Mouse (Mus musculus) adrenal gland, postnatal 10 days (tissue): ENCODE measurements around the gene Snrnp27. TPM values are rescaled to one million over a fixed set of nuclear protein-coding genes. Genes with fewer than 3 reads are reported as not detected.

Source experiments
- DNase-seq: peaks from one replicate; pipeline ENCODE4 v3.0.0; 2021; ENCODE audit warnings: mixed read lengths
- total RNA-seq, 2 experiments: library from RNA; stranded (reverse); gene quantifications; 2 replicates each; pipeline ENCODE4 v1.2.3; 2021

The Snrnp27 gene
- total RNA-seq, 2 experiments from 2014 or later, result 59.0 to 63.9 TPM

GRCm38 (mm10) chr6:86665076-86665475 is 19.2 kb downstream of the Snrnp27 start:
- DNase-seq, result no peak

DNA sequence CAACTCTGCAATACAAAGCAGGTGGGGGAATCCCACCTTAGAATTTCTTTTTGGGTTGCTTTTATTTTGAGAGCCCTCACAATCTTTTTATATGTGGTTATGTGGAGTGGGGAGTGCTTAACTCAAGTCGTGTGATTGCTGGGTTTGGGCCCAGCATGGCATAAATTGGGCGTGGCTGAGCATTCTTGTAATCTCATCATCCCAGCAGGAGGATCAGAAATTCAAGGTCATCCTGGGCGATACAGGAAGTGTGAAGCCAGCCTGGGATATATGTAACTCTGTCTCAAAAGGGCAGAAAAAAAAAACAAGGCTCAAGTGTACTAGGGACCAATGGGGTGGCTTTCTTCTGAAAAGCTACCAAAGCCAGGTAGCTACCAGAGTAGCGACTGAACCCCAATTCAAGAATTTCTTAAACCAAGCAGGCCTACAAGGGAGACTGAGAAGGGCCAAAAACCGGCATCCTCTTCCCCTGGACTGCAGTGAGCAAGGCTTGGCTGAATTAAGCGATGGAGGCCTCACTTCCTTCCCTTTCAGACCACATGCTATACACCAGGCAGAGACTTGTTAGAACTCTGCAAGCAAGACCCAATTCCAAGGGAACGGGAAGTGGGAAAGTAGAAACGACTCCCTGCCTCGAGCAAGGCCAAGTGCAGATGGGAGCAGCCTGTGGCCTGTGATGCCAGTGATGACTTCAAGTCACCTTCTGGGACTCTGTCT is 24.0 kb downstream of the Snrnp27 start:
- no peak for DNase-seq

GRCm38 (mm10) chr6:86658501-86658900 is 25.8 kb downstream of the Snrnp27 start:
- DNase-seq, result no peak

GRCm38 (mm10) chr6:86654270-86654916 is 29.9 kb downstream of the Snrnp27 start:
- DNase-seq, result no peak

- no peak for DNase-seq
These were observed 31.3 kb downstream of the Snrnp27 start for GRCm38 (mm10) chr6:86653026-86653425.

DNA sequence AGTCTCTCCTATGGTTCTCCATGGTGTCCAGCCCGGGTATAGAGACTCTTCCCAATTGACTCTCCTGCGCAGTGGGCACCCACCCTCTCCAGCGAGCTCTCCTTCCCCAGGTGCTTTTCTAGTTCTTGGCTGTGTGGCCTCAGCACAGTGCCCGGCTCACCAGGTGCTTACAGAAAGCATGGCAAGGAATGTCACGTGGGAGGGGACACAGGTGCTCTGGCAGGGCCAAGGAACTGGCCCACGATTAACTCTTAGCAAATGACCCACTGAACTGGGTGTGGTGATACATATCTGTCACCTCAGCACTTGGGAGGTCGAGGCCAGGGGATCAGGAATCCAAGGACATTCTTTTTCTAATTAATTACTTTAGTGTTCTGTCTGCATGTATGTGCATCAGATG is 38.2 kb downstream of the Snrnp27 start:
- DNase-seq, result no peak

GRCm38 (mm10) chr6:86645551-86645950 is 38.8 kb downstream of the Snrnp27 start:
- DNase-seq, result no peak

DNA sequence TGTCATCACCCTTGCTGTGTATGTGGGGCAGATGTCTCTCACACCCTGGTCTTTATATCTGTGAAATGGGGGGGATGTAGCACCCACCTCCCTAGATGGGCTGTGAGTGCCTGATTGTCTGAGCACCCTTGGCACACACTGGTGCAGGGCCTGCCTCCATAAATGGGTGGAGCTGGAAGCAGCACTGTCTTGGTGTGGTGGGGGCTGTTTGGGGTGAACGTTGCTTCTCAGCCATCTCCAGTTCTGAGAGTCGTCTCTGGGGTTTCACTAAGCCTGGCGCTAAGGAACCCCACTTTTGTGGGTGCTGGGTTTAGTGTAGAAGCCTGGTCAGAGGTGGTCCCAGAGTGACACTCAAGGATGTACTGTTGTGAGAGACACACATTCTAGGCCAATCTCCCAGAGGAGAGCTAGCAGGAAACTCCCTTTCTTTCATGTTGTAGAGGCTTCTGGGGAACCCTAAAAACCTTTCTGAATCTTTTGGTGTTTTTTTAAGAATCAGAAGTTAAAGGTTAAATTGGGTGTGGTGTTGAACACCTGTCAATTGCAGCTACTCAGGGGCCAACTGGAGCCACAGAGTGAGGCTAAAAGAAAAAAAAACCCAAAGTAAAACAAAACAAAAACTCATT is 39.4 kb downstream of the Snrnp27 start:
- no peak for DNase-seq

- no peak for DNase-seq
These were observed 42.6 kb downstream of the Snrnp27 start for GRCm38 (mm10) chr6:86641716-86642115.

DNA sequence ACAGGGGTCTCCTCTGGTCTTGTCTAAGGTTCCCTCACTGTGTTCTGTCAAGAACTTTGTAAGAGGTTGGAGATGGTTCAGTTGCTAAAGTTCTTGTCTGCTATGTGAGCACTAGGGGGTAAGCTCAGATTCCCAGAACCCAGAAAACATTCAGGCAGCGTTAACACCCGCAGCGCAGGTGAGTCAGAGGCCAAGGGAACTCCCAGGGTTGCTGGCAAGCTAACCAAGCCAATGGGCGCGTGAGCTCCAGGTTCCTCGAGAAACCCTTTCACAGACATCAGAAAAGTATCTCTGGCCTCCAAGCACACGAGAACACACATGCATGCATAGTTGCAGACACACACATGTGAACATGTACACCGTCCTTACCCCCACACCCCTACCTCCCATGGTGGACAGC is 43.5 kb downstream of the Snrnp27 start:
- no peak for DNase-seq

DNA sequence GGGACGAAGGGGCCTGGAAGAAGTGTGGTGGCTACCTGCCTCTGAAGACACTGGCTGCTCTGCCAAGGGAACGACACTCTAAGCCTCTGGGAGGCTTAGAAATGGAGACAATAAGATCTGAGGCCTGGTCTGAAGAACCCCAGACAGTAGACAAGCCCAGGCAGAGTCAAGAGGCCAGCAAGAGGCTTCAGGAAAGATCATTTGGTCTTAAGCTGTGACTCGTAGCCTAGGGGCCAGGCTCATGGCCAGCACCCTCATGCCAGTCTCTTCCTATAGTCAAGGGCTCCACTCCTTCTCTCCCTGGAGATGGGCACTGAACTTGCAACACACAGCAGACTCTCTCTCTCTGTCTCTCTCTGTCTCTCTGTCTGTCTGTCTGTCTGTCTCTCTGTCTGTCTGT is 44.2 kb downstream of the Snrnp27 start:
- DNase-seq, result no peak

DNA sequence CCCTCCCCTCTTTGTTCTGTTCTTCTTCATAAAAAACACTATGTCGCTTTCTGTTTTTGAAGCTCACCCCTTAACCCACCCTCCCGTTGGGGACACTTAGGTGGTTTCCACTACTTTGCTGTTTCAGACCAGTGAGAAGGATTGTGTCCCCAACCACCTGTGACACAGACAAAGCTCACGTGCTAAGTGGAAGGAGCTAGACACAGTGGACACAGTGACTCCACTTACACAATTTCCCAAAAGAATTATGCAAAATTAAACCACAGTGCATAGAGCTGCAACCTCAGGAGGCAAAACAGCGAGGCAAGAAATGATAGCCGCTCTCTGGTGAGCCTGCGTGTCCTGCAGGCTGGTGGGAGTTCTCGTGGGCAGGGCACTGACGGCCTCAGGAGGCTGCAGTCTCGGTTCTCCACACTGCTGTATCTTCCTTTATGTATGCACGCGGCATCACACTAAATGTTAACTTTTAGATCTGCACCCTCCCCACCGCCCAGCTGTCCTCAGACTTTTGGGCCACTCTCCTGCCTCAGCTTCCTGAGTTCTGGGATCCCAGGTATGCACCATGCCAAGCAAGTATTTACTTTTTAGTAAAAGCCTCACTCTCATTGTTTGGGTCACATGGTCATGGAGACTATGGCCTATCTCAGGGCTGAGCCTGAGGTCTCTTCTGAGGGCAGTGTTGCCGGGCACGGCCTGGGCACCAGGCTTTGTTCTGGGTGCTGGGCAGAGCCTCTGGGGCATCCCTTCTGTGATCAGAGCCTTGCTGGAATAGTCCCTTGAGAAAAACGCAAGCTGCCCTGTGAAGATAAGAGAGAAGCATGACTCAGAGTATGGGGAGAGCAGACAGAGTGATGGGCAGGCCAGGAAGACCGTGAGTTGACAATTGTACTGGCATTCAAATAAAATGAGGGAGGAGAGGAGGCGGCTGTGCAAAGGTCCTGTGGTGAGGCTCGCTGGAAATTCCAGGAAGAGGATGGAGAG is 44.9 kb downstream of the Snrnp27 start:
- no peak for DNase-seq

- DNase-seq, result no peak
These were observed 45.9 kb downstream of the Snrnp27 start for GRCm38 (mm10) chr6:86638434-86638833.

DNA sequence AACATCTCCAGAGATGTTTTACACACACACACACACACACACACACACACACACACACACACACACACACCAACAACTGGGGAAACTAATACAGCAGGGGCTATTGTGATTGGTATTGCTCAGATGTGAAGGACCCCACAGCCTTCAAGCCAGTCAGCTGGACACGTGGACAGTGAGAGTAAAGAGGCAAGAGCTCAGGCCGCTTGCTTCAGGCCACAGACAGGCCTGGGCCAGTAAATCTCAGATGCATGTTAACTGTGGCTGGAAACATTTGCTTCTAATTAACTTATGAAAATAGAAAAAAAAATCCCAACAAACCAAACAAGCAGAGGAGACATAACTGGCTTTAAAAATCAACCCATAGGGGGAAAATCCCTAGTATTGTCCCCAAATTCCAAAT is 46.5 kb downstream of the Snrnp27 start:
- DNase-seq, result no peak

GRCm38 (mm10) chr6:86637171-86637835 is 47.0 kb downstream of the Snrnp27 start:
- DNase-seq, result no peak

- peak; percentile 79 for DNase-seq
These were observed 47.8 kb downstream of the Snrnp27 start for GRCm38 (mm10) chr6:86636495-86636894.

- DNase-seq, result no peak
These were observed 54.2 kb downstream of the Snrnp27 start for GRCm38 (mm10) chr6:86630141-86630540.

GRCm38 (mm10) chr6:86627946-86628345 is 56.4 kb downstream of the Snrnp27 start, which contains the start of gene Asprv1:
Gene Asprv1 (plus strand): TSS chr6:86628164.
- no peak for DNase-seq
